Mouse (Mus musculus): Measurements from ENCODE around the gene Chrm1.

GRCm38 (mm10) chr19:8724392-8724791 is 60.8 kb downstream of the Chrm1 start:
- TF ChIP-seq KAT2A (conservative IDR thresholded peaks at IDR 0.05; ENCODE audit: low read depth, low read length) (no peak), USF2 (IDR thresholded peaks at IDR 0.05; ENCODE audit: borderline replicate concordance in 1 of 2, insufficient read depth in 1 of 2, low read depth in 1 of 2, low read length in 2 of 2) (no peak), MAZ (IDR thresholded peaks at IDR 0.05; ENCODE audit: low read depth, low read length) (no peak), EP300 (IDR thresholded peaks at IDR 0.05; ENCODE audit: low read depth in 1 of 2, low read length in 2 of 2) (no peak), CTCF (IDR thresholded peaks at IDR 0.05 in 2 of 3, conservative IDR thresholded peaks at IDR 0.05 in 1 of 3; ENCODE audit: control insufficient read depth in 1 of 3, insufficient read depth in 1 of 3, low read depth in 2 of 3, low read length in 3 of 3, poor library complexity in 1 of 3, severe bottlenecking in 1 of 3) (no peak), POLR2A (IDR thresholded peaks at IDR 0.05; ENCODE audit: control insufficient read depth in 1 of 2, insufficient read depth in 1 of 2, low read depth in 1 of 2, low read length in 2 of 2, poor library complexity in 1 of 2) (no peak; a peak in 1 of 4 replicates), MXI1 (IDR thresholded peaks at IDR 0.05; ENCODE audit: low read depth, low read length) (peak; percentile 27; the same call in 1 of the 2 replicates), CHD1 (IDR thresholded peaks at IDR 0.05; ENCODE audit: low read depth, low read length) (peak; percentile 1; the same call in 1 of the 2 replicates), ETS1 (IDR thresholded peaks at IDR 0.05; ENCODE audit: low read depth, low read length) (no peak; the same call in 1 of the 2 replicates)

All from MEL (cell line).